Mouse (Mus musculus): ENCODE measurements around the gene Ankrd60. TPM values are rescaled to one million over a fixed set of nuclear protein-coding genes. Genes with fewer than 3 reads are reported as not detected.

Gene Ankrd60
- polyA plus RNA-seq, 1 experiment from 2014 or later = not detected

DNA sequence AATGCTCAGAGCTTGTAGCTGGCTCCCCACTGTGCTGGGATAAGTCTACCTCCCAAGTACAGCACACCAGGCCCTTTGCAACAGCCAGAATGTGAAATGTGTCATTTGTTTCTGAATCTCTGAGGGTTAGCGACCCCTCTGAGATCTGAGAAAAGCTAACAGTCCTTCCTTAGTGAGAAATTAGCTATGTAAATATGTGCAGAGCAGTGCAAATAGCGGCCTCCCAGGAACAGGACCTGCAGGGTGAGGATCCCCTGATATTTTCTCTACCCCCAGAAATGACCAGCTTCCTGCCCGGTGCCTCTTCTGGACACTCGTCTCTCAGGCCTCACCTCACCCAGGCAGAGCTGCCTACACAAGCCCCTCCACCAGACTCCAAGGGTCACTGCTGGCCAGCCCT lies 15.7 kb upstream of the Ankrd60 start:
- Histone ChIP-seq H3K36me3 (ENCODE audit: control insufficient read depth, insufficient read depth, low read length) (peaks cover 14% of the 10 kb centered on the region; the same call in 1 of the 2 replicates), H3K9me3 (ENCODE audit: control insufficient read depth, low read length) (no peaks in the 10 kb centered on the region), H3K27ac (replicated peaks in 1 of 2; ENCODE audit: control insufficient read depth in 1 of 2, insufficient read depth in 1 of 2, low read depth in 2 of 2, low read length in 2 of 2) (no peak overlapping the region), H3K9ac (ENCODE audit: low read length) (no peak overlapping the region), H3K4me3 (ENCODE audit: control insufficient read depth in 1 of 2, insufficient read depth in 1 of 2, low read depth in 1 of 2, low read length in 2 of 2) (no peak overlapping the region), H3K4me1 (ENCODE audit: control insufficient read depth in 2 of 2, insufficient read depth in 2 of 2, low read length in 2 of 2) (no peaks in the 10 kb centered on the region), H3K4me2 (ENCODE audit: low read length) (no peak overlapping the region), H3K27me3 (ENCODE audit: control insufficient read depth, insufficient read depth, low read length) (no peaks in the 10 kb centered on the region)
- 66% methylated on average over 4 of the region's 4 CpGs for WGBS
- no peak for ATAC-seq (ENCODE audit: insufficient number of reproducible peaks, insufficient read depth, low FRiP score, low read depth)

- H3K4me1 ChIP-seq (ENCODE audit: control insufficient read depth in 2 of 2, insufficient read depth in 2 of 2, low read length in 2 of 2) = no peaks in the 10 kb centered on the region
- no peak for ATAC-seq (ENCODE audit: insufficient number of reproducible peaks, insufficient read depth, low FRiP score, low read depth)
- H3K9ac ChIP-seq (ENCODE audit: low read length) = no peak overlapping the region
- H3K4me2 ChIP-seq (ENCODE audit: low read length) = no peak overlapping the region
- H3K27ac ChIP-seq (replicated peaks in 1 of 2; ENCODE audit: control insufficient read depth in 1 of 2, insufficient read depth in 1 of 2, low read depth in 2 of 2, low read length in 2 of 2) = no peak overlapping the region
- no peaks in the 10 kb centered on the region for H3K9me3 ChIP-seq (ENCODE audit: control insufficient read depth, low read length)
- 68% methylated on average over 9 of the region's 9 CpGs for WGBS
- peaks cover 20% of the 10 kb centered on the region for H3K36me3 ChIP-seq (ENCODE audit: control insufficient read depth, insufficient read depth, low read length)
- H3K4me3 ChIP-seq (ENCODE audit: control insufficient read depth in 1 of 2, insufficient read depth in 1 of 2, low read depth in 1 of 2, low read length in 2 of 2) = no peak overlapping the region
- no peaks in the 10 kb centered on the region for H3K27me3 ChIP-seq (ENCODE audit: control insufficient read depth, insufficient read depth, low read length)
These were observed 14.6 kb upstream of the Ankrd60 start for GRCm38 (mm10) chr2:173592781-173593180.

- H3K9me3 ChIP-seq (ENCODE audit: control insufficient read depth, low read length) = peaks cover 4% of the 10 kb centered on the region
- no peak for ATAC-seq (ENCODE audit: insufficient number of reproducible peaks, insufficient read depth, low FRiP score, low read depth)
- no peak overlapping the region for H3K4me2 ChIP-seq (ENCODE audit: low read length)
- peaks cover 25% of the 10 kb centered on the region for H3K27me3 ChIP-seq (ENCODE audit: control insufficient read depth, insufficient read depth, low read length)
- peaks cover 5 to 6% of the 10 kb centered on the region in 2 experiments; a peak in 3 of 4 replicates for H3K4me1 ChIP-seq (ENCODE audit: control insufficient read depth in 2 of 2, insufficient read depth in 2 of 2, low read length in 2 of 2)
- H3K9ac ChIP-seq (ENCODE audit: low read length) = no peak overlapping the region
- WGBS = 90% methylated on average over 5 of the region's 5 CpGs
- no peak overlapping the region for H3K4me3 ChIP-seq (ENCODE audit: control insufficient read depth in 1 of 2, insufficient read depth in 1 of 2, low read depth in 1 of 2, low read length in 2 of 2)
- H3K36me3 ChIP-seq (ENCODE audit: control insufficient read depth, insufficient read depth, low read length) = peaks cover 17% of the 10 kb centered on the region; the same call in 1 of the 2 replicates
- H3K27ac ChIP-seq (replicated peaks in 1 of 2; ENCODE audit: control insufficient read depth in 1 of 2, insufficient read depth in 1 of 2, low read depth in 2 of 2, low read length in 2 of 2) = no peak overlapping the region
These were observed 9.2 kb upstream of the Ankrd60 start for GRCm38 (mm10) chr2:173587411-173587810.

GRCm38 (mm10) chr2:173586118-173586968 lies 8.2 kb upstream of the Ankrd60 start:
- peak overlapping the region; percentile 85 for H3K4me2 ChIP-seq (ENCODE audit: low read length)
- WGBS = under 1% methylated on average over 68 of the region's 68 CpGs
- H3K4me3 ChIP-seq (ENCODE audit: control insufficient read depth in 1 of 2, insufficient read depth in 1 of 2, low read depth in 1 of 2, low read length in 2 of 2) = peak overlapping the region; percentile 41 to 45
- peaks cover 15% of the 10 kb centered on the region; the same call in 1 of the 2 replicates for H3K36me3 ChIP-seq (ENCODE audit: control insufficient read depth, insufficient read depth, low read length)
- ATAC-seq (ENCODE audit: insufficient number of reproducible peaks, insufficient read depth, low FRiP score, low read depth) = 0 out of 2 replicates have a peak, but pooled peaks have one; percentile 36
- H3K27ac ChIP-seq (replicated peaks in 1 of 2; ENCODE audit: control insufficient read depth in 1 of 2, insufficient read depth in 1 of 2, low read depth in 2 of 2, low read length in 2 of 2) = no peak overlapping the region
- peaks cover 4% of the 10 kb centered on the region for H3K9me3 ChIP-seq (ENCODE audit: control insufficient read depth, low read length)
- H3K4me1 ChIP-seq (ENCODE audit: control insufficient read depth in 2 of 2, insufficient read depth in 2 of 2, low read length in 2 of 2) = peaks cover 5 to 6% of the 10 kb centered on the region in 2 experiments; a peak in 3 of 4 replicates
- H3K9ac ChIP-seq (ENCODE audit: low read length) = peak overlapping the region; percentile 18; the same call in 1 of the 2 replicates
- peaks cover 25% of the 10 kb centered on the region for H3K27me3 ChIP-seq (ENCODE audit: control insufficient read depth, insufficient read depth, low read length)

- peaks cover 4% of the 10 kb centered on the region for H3K9me3 ChIP-seq (ENCODE audit: control insufficient read depth, low read length)
- peaks cover 5 to 6% of the 10 kb centered on the region in 2 experiments; a peak in 3 of 4 replicates for H3K4me1 ChIP-seq (ENCODE audit: control insufficient read depth in 2 of 2, insufficient read depth in 2 of 2, low read length in 2 of 2)
- no peak for ATAC-seq (ENCODE audit: insufficient number of reproducible peaks, insufficient read depth, low FRiP score, low read depth)
- H3K9ac ChIP-seq (ENCODE audit: low read length) = peak overlapping the region; percentile 18; the same call in 1 of the 2 replicates
- H3K4me3 ChIP-seq (ENCODE audit: control insufficient read depth in 1 of 2, insufficient read depth in 1 of 2, low read depth in 1 of 2, low read length in 2 of 2) = peak overlapping the region; percentile 41 to 45
- 2% methylated on average over 54 of the region's 54 CpGs for WGBS
- H3K27me3 ChIP-seq (ENCODE audit: control insufficient read depth, insufficient read depth, low read length) = peaks cover 28% of the 10 kb centered on the region
- peak overlapping the region; percentile 85 for H3K4me2 ChIP-seq (ENCODE audit: low read length)
- H3K36me3 ChIP-seq (ENCODE audit: control insufficient read depth, insufficient read depth, low read length) = peaks cover 15% of the 10 kb centered on the region; the same call in 1 of the 2 replicates
- no peak overlapping the region for H3K27ac ChIP-seq (replicated peaks in 1 of 2; ENCODE audit: control insufficient read depth in 1 of 2, insufficient read depth in 1 of 2, low read depth in 2 of 2, low read length in 2 of 2)
These were observed 7.4 kb upstream of the Ankrd60 start for GRCm38 (mm10) chr2:173585387-173586117.

DNA sequence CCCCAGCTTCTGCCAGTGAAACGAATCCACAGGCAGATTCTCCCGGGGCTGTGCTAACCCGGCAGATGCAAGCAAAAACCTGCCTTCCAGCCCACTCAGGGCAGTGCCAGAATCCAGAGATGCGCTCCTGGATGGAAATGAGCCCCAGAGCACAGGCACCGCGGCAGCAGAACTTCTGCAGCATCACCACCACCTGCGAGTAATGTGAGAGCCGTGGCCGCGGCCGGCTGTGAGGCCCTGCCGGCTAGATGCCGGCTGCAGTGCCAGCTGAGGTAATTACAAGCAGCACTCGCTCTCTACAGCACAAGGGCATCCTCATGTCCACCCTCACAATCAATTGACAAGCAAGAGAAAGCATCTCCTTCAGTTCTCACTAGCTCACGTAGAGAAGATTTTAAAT lies 6.2 kb upstream of the Ankrd60 start:
- peaks cover 35% of the 10 kb centered on the region for H3K27me3 ChIP-seq (ENCODE audit: control insufficient read depth, insufficient read depth, low read length)
- 43% methylated on average over 15 of the region's 15 CpGs for WGBS
- no peak for ATAC-seq (ENCODE audit: insufficient number of reproducible peaks, insufficient read depth, low FRiP score, low read depth)

GRCm38 (mm10) chr2:173583455-173583854 lies 5.3 kb upstream of the Ankrd60 start:
- Histone ChIP-seq H3K4me3 (ENCODE audit: control insufficient read depth in 1 of 2, insufficient read depth in 1 of 2, low read depth in 1 of 2, low read length in 2 of 2) (no peak overlapping the region), H3K9me3 (ENCODE audit: control insufficient read depth, low read length) (peaks cover 4% of the 10 kb centered on the region)
- ATAC-seq (ENCODE audit: insufficient number of reproducible peaks, insufficient read depth, low FRiP score, low read depth) = no peak

More for the DNA sequence above, 6.2 kb upstream of the Ankrd60 start:
- Histone ChIP-seq H3K9me3 (ENCODE audit: control insufficient read depth, low read length) (peaks cover 4% of the 10 kb centered on the region), H3K4me2 (ENCODE audit: low read length) (no peak overlapping the region), H3K4me3 (ENCODE audit: control insufficient read depth in 1 of 2, insufficient read depth in 1 of 2, low read depth in 1 of 2, low read length in 2 of 2) (no peak overlapping the region), H3K9ac (ENCODE audit: low read length) (no peak overlapping the region), H3K27ac (replicated peaks in 1 of 2; ENCODE audit: control insufficient read depth in 1 of 2, insufficient read depth in 1 of 2, low read depth in 2 of 2, low read length in 2 of 2) (no peak overlapping the region), H3K36me3 (ENCODE audit: control insufficient read depth, insufficient read depth, low read length) (peaks cover 10% of the 10 kb centered on the region; the same call in 1 of the 2 replicates), H3K4me1 (ENCODE audit: control insufficient read depth in 2 of 2, insufficient read depth in 2 of 2, low read length in 2 of 2) (peaks cover 5 to 6% of the 10 kb centered on the region in 2 experiments; a peak in 3 of 4 replicates)

More at GRCm38 (mm10) chr2:173583455-173583854, 5.3 kb upstream of the Ankrd60 start:
- WGBS = 51% methylated on average over 5 of the region's 5 CpGs
- Histone ChIP-seq H3K36me3 (ENCODE audit: control insufficient read depth, insufficient read depth, low read length) (peaks cover 8% of the 10 kb centered on the region; the same call in 1 of the 2 replicates), H3K27me3 (ENCODE audit: control insufficient read depth, insufficient read depth, low read length) (peaks cover 35% of the 10 kb centered on the region), H3K4me2 (ENCODE audit: low read length) (no peak overlapping the region), H3K9ac (ENCODE audit: low read length) (no peak overlapping the region), H3K4me1 (ENCODE audit: control insufficient read depth in 2 of 2, insufficient read depth in 2 of 2, low read length in 2 of 2) (peaks cover 6% of the 10 kb centered on the region in 2 experiments; a peak in 3 of 4 replicates), H3K27ac (replicated peaks in 1 of 2; ENCODE audit: control insufficient read depth in 1 of 2, insufficient read depth in 1 of 2, low read depth in 2 of 2, low read length in 2 of 2) (no peak overlapping the region)

All from heart, embryonic 14.5 days (tissue).